Mouse (Mus musculus) limb, embryonic 13.5 days (tissue): ENCODE results near the gene Gm11032. TPM values are rescaled to one million over a fixed set of nuclear protein-coding genes. Genes with fewer than 3 reads are reported as not detected.

ENCODE experiments used
- ATAC-seq: fragments of 200-750 bp; cut with Nextera tagmentation; 2 replicates; pipeline ENCODE4 v1.8.0; 2017; ENCODE audit warnings: low read depth, moderate number of reproducible peaks, moderate TSS enrichment; ENCODE audit not compliant: low FRiP score
- H3K27ac ChIP-seq: fragments of 300-500 bp; sonication (generic); 2 replicates; pipeline ENCODE4 v1.5.1; 2015; ENCODE audit warnings: inconsistent platforms, mild to moderate bottlenecking, moderate library complexity
- H3K27me3 ChIP-seq: fragments of 300-500 bp; sonication (generic); 2 replicates; pipeline ENCODE4 v1.6.1; 2015; ENCODE audit warnings: mild to moderate bottlenecking, inconsistent platforms
- H3K36me3 ChIP-seq: fragments of 300-500 bp; sonication (generic); 2 replicates; pipeline ENCODE4 v1.6.1; 2015; ENCODE audit warnings: inconsistent platforms, mild to moderate bottlenecking, moderate library complexity
- H3K4me1 ChIP-seq: fragments of 300-500 bp; sonication (generic); 2 replicates; pipeline ENCODE4 v1.6.1; 2015; ENCODE audit warnings: inconsistent platforms
- H3K4me2 ChIP-seq: fragments of 300-500 bp; sonication (generic); replicated peaks from 2 replicates; pipeline ENCODE4 v1.6.1; 2015; ENCODE audit warnings: inconsistent platforms, mild to moderate bottlenecking, moderate library complexity
- H3K4me3 ChIP-seq: fragments of 300-500 bp; sonication (generic); 2 replicates; pipeline ENCODE4 v1.5.1; 2015; ENCODE audit warnings: moderate library complexity, mild to moderate bottlenecking, inconsistent platforms
- H3K9ac ChIP-seq: fragments of 300-500 bp; sonication (generic); 2 replicates; pipeline ENCODE4 v1.6.1; 2015; ENCODE audit warnings: mild to moderate bottlenecking, inconsistent platforms
- H3K9me3 ChIP-seq: fragments of 300-500 bp; sonication (generic); 2 replicates; pipeline ENCODE4 v1.6.1; 2016; ENCODE audit warnings: inconsistent platforms
- WGBS: fragments of 180-500 bp; shearing (Covaris S2); methylation state at CpG from one replicate; pipeline ENCODE4 v1.1.7; 2015; 5-methylcytosine and 5-hydroxymethylcytosine counted together
- polyA plus RNA-seq: library from polyadenylated mRNA; unstranded; fragments of >200 nt; fragmentation: Nextera tagmentation; extraction: Ambion mirVana; gene quantifications from 2 replicates; pipeline ENCODE4 v1.2.1, GENCODE M21; 2015

The Gm11032 gene
- polyA plus RNA-seq, 1 experiment from 2014 or later = not detected

DNA sequence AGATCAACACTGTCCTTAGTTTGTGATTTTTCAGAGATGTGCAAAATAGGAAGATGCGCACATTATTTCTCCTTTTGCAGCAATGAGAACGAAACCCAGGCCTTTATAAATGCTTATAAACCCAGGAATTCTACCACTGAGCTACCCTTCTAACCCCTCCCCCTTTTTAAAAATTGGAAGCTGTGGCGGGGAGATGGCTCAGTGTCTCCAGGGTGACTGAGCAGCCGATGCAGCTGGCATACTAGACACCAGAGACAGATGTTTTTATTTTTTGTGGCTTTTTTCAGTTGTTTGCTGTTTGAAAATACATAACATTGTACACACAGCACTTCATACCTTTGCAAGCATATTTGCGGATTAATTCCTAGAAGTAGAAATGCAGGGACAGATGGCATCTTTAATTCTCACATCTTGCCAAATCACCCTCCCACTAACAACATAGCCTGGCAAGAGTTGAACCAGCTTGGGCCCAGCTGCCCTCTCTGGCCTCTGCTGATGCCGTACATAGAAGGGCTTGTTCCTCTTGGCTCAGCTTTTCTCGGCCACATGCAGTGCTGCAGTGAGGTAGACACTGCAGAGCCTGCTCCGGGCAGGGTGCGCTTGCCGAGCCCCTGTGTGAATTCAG is 42.1 kb downstream of the Gm11032 start:
- Histone ChIP-seq H3K9ac (no peak overlapping the region), H3K4me2 (no peak overlapping the region), H3K4me3 (no peak overlapping the region), H3K27me3 (no peaks in the 10 kb centered on the region), H3K9me3 (no peaks in the 10 kb centered on the region), H3K36me3 (peaks cover 60% of the 10 kb centered on the region), H3K27ac (no peak overlapping the region), H3K4me1 (no peaks in the 10 kb centered on the region)
- no peak for ATAC-seq
- 86% methylated on average over 10 of the region's 10 CpGs for WGBS

DNA sequence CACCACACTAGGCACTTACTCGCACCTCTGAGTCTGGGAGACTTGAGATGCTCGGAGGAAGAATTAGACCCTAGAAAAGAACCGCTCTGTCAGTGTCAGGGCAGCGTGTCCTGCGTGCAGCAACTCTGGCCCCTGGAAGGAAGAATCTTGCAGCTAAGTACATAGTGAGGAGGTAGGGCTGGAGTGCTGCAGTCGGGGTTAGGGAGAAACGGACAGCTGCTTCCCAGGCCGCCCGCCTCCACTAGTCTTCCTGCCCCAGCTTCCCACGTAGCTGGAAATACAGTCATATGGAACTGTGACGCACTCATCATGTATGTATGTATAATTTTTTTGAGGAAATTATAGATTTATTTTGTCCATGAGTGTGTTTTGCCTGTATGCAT is 42.6 kb downstream of the Gm11032 start:
- ATAC-seq = no peak
- Histone ChIP-seq H3K9ac (no peak overlapping the region), H3K27me3 (no peaks in the 10 kb centered on the region), H3K27ac (no peak overlapping the region), H3K4me2 (no peak overlapping the region), H3K4me1 (no peaks in the 10 kb centered on the region), H3K36me3 (peaks cover 55% of the 10 kb centered on the region), H3K4me3 (no peak overlapping the region), H3K9me3 (no peaks in the 10 kb centered on the region)
- WGBS = 94% methylated on average over 11 of the region's 11 CpGs

Other genes starting within 250 kb of the Gm11032 start
- 0.36 and 0.38 TPM in 2 replicates for gene Hormad2, start 179.0 kb upstream of the Gm11032 start, polyA plus RNA-seq
- 27.6 and 30.4 TPM in 2 replicates for gene Mtmr3, start 25.2 kb upstream of the Gm11032 start, polyA plus RNA-seq
- gene Ascc2, start 17.7 kb downstream of the Gm11032 start, polyA plus RNA-seq = 31.0 and 33.5 TPM in 2 replicates
- 662 and 692 TPM in 2 replicates for gene Uqcr10, start 84.3 kb downstream of the Gm11032 start, polyA plus RNA-seq
- 63.4 and 65.3 TPM in 2 replicates for gene Zmat5, start 84.6 kb downstream of the Gm11032 start, polyA plus RNA-seq
- 0.13 and 0.23 TPM in 2 replicates for gene Cabp7, start 126.7 kb downstream of the Gm11032 start, polyA plus RNA-seq
- gene Nf2, start 229.5 kb downstream of the Gm11032 start, polyA plus RNA-seq = 55.2 and 56.9 TPM in 2 replicates